Mouse (Mus musculus) erythroblast, embryonic 14.5 days (primary cell): ENCODE results near the gene Gm28043.

Experiments
- GATA1 ChIP-seq: IDR thresholded peaks from 2 replicates; pipeline ENCODE4 v1.6.1; 2012; ENCODE audit warnings: low read length, inconsistent platforms, mixed read lengths
- TAL1 ChIP-seq: IDR thresholded peaks from 3 replicates; pipeline ENCODE4 v1.6.1; 2012; ENCODE audit warnings: low read length, inconsistent platforms, mixed read lengths

DNA sequence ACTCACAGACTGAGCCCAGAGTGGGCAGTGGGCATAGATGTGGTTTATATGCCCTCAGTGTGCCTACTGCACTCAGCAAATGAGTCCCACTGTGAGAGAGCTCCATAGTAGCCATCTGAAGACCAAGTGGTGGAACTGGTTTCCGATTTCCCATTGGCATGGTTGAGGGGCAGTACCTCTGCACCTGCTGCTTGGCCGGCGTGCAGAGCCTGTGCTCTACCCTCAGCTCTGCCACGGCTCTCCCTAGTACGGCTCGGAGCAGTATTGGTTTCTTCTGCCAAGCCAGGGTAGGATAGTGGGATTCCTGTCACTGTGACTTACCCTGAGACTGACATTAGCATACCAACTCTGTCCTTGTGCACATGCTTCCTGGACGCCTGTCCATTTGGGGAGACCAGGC, 85.9 kb downstream of the Gm28043 start:
- no peak for TF ChIP-seq TAL1
- TF ChIP-seq GATA1 = no peak
